Mouse (Mus musculus): ENCODE results near the gene Tmem30a. TPM values are rescaled to one million over a fixed set of nuclear protein-coding genes. Genes with fewer than 3 reads are reported as not detected.

The Tmem30a gene
- polyA plus RNA-seq (2015; fragmentation: Nextera tagmentation; extraction: Ambion mirVana) = 31.8 and 39.0 TPM in 2 replicates

- Histone ChIP-seq H3K9ac (peak within 1 kb of the TSS; percentile 88), H3K27ac (peak within 1 kb of the TSS; percentile 91), H3K9me3 (replicated peaks) (no peaks in the 10 kb centered on the region), H3K4me1 (replicated peaks) (peaks cover 27% of the 10 kb centered on the region), H3K27me3 (no peaks in the 10 kb centered on the region), H3K4me3 (replicated peaks) (peak within 1 kb of the TSS; percentile 95), H3K36me3 (no peaks in the 10 kb centered on the region), H3K4me2 (peak within 1 kb of the TSS; percentile 80)
- WGBS (ENCODE audit: insufficient replicate concordance) = under 1% methylated on average over 88 of the region's 91 CpGs
- DNase-seq (peak; percentile 87), ATAC-seq (ENCODE audit: low read depth) (peak; percentile 95)
These were observed at the start of gene Tmem30a for GRCm38 (mm10) chr9:79792841-79793835. TSS of gene Tmem30a (minus strand) at chr9:79793507.

- ATAC-seq (ENCODE audit: low read depth) = no peak
- H3K27ac ChIP-seq = no peak overlapping the region
- 64% methylated on average over 6 of the region's 6 CpGs for WGBS (ENCODE audit: insufficient replicate concordance)
These were observed 49.3 kb upstream of the Tmem30a start for GRCm38 (mm10) chr9:79842615-79843014.

GRCm38 (mm10) chr9:79842028-79842427 lies 48.7 kb upstream of the Tmem30a start:
- H3K36me3 ChIP-seq = no peaks in the 10 kb centered on the region
- H3K4me2 ChIP-seq = no peak overlapping the region
- H3K9ac ChIP-seq = no peak overlapping the region
- no peaks in the 10 kb centered on the region for H3K27me3 ChIP-seq
- H3K27ac ChIP-seq = no peak overlapping the region
- no peak for DNase-seq
- no peak overlapping the region for H3K4me3 ChIP-seq (replicated peaks)
- H3K4me1 ChIP-seq (replicated peaks) = no peaks in the 10 kb centered on the region
- ATAC-seq (ENCODE audit: low read depth) = no peak
- H3K9me3 ChIP-seq (replicated peaks) = no peaks in the 10 kb centered on the region

More at GRCm38 (mm10) chr9:79842615-79843014, 49.3 kb upstream of the Tmem30a start:
- no peak overlapping the region for H3K4me3 ChIP-seq (replicated peaks)
- H3K9me3 ChIP-seq (replicated peaks) = no peaks in the 10 kb centered on the region
- no peaks in the 10 kb centered on the region for H3K27me3 ChIP-seq
- H3K4me2 ChIP-seq = no peak overlapping the region
- no peak overlapping the region for H3K9ac ChIP-seq
- H3K36me3 ChIP-seq = no peaks in the 10 kb centered on the region
- no peak for DNase-seq
- H3K4me1 ChIP-seq (replicated peaks) = no peaks in the 10 kb centered on the region

- H3K27me3 ChIP-seq = no peaks in the 10 kb centered on the region
- H3K9me3 ChIP-seq (replicated peaks) = no peaks in the 10 kb centered on the region
- H3K4me1 ChIP-seq (replicated peaks) = no peaks in the 10 kb centered on the region
- ATAC-seq (ENCODE audit: low read depth) (no peak), DNase-seq (no peak)
- H3K27ac ChIP-seq = no peak overlapping the region
- no peaks in the 10 kb centered on the region for H3K36me3 ChIP-seq
- no peak overlapping the region for H3K9ac ChIP-seq
- H3K4me2 ChIP-seq = no peak overlapping the region
- WGBS (ENCODE audit: insufficient replicate concordance) = 74% methylated on average over 1 of the region's 1 CpGs
- H3K4me3 ChIP-seq (replicated peaks) = no peak overlapping the region
These were observed 38.0 kb upstream of the Tmem30a start for GRCm38 (mm10) chr9:79831294-79831693.

GRCm38 (mm10) chr9:79830874-79831273 lies 37.6 kb upstream of the Tmem30a start:
- ATAC-seq (ENCODE audit: low read depth) (no peak), DNase-seq (no peak)
- Histone ChIP-seq H3K27me3 (no peaks in the 10 kb centered on the region), H3K27ac (no peak overlapping the region), H3K36me3 (no peaks in the 10 kb centered on the region), H3K4me3 (replicated peaks) (no peak overlapping the region), H3K4me2 (no peak overlapping the region), H3K9ac (no peak overlapping the region), H3K4me1 (replicated peaks) (no peaks in the 10 kb centered on the region), H3K9me3 (replicated peaks) (no peaks in the 10 kb centered on the region)
- 37% methylated on average over 4 of the region's 4 CpGs for WGBS (ENCODE audit: insufficient replicate concordance)

- DNase-seq (no peak), ATAC-seq (ENCODE audit: low read depth) (no peak)
- Histone ChIP-seq H3K4me1 (replicated peaks) (no peaks in the 10 kb centered on the region), H3K9me3 (replicated peaks) (no peaks in the 10 kb centered on the region), H3K9ac (no peak overlapping the region), H3K27ac (no peak overlapping the region), H3K36me3 (no peaks in the 10 kb centered on the region), H3K4me3 (replicated peaks) (no peak overlapping the region), H3K4me2 (no peak overlapping the region), H3K27me3 (no peaks in the 10 kb centered on the region)
- 66% methylated on average over 23 of the region's 23 CpGs for WGBS (ENCODE audit: insufficient replicate concordance)
These were observed 36.8 kb upstream of the Tmem30a start for GRCm38 (mm10) chr9:79829842-79830800.

GRCm38 (mm10) chr9:79827072-79827471 lies 33.8 kb upstream of the Tmem30a start:
- Histone ChIP-seq H3K27ac (no peak overlapping the region), H3K9ac (no peak overlapping the region), H3K36me3 (no peaks in the 10 kb centered on the region), H3K4me3 (replicated peaks) (no peak overlapping the region), H3K9me3 (replicated peaks) (no peaks in the 10 kb centered on the region), H3K27me3 (no peaks in the 10 kb centered on the region), H3K4me1 (replicated peaks) (no peaks in the 10 kb centered on the region), H3K4me2 (no peak overlapping the region)
- ATAC-seq (ENCODE audit: low read depth) (no peak), DNase-seq (no peak)
- WGBS (ENCODE audit: insufficient replicate concordance) = 45% methylated on average over 2 of the region's 2 CpGs

GRCm38 (mm10) chr9:79825526-79825925 lies 32.2 kb upstream of the Tmem30a start:
- no peak overlapping the region for H3K4me3 ChIP-seq (replicated peaks)
- ATAC-seq (ENCODE audit: low read depth) (no peak), DNase-seq (no peak)
- no peak overlapping the region for H3K9ac ChIP-seq
- no peak overlapping the region for H3K27ac ChIP-seq
- H3K9me3 ChIP-seq (replicated peaks) = no peaks in the 10 kb centered on the region
- H3K36me3 ChIP-seq = no peaks in the 10 kb centered on the region
- H3K4me1 ChIP-seq (replicated peaks) = no peaks in the 10 kb centered on the region
- H3K27me3 ChIP-seq = no peaks in the 10 kb centered on the region
- 78% methylated on average over 7 of the region's 7 CpGs for WGBS (ENCODE audit: insufficient replicate concordance)
- H3K4me2 ChIP-seq = no peak overlapping the region

GRCm38 (mm10) chr9:79823856-79824255 lies 30.5 kb upstream of the Tmem30a start:
- Histone ChIP-seq H3K9me3 (replicated peaks) (no peaks in the 10 kb centered on the region), H3K4me2 (no peak overlapping the region), H3K4me1 (replicated peaks) (no peaks in the 10 kb centered on the region), H3K36me3 (no peaks in the 10 kb centered on the region), H3K4me3 (replicated peaks) (no peak overlapping the region), H3K9ac (no peak overlapping the region), H3K27me3 (no peaks in the 10 kb centered on the region), H3K27ac (no peak overlapping the region)
- DNase-seq (no peak), ATAC-seq (ENCODE audit: low read depth) (no peak)
- 42% methylated on average over 2 of the region's 2 CpGs for WGBS (ENCODE audit: insufficient replicate concordance)

GRCm38 (mm10) chr9:79823438-79823837 lies 30.1 kb upstream of the Tmem30a start:
- H3K9me3 ChIP-seq (replicated peaks) = no peaks in the 10 kb centered on the region
- H3K36me3 ChIP-seq = no peaks in the 10 kb centered on the region
- ATAC-seq (ENCODE audit: low read depth) (no peak), DNase-seq (no peak)
- H3K9ac ChIP-seq = no peak overlapping the region
- H3K4me1 ChIP-seq (replicated peaks) = no peaks in the 10 kb centered on the region
- 66% methylated on average over 4 of the region's 4 CpGs for WGBS (ENCODE audit: insufficient replicate concordance)
- H3K4me3 ChIP-seq (replicated peaks) = no peak overlapping the region
- no peaks in the 10 kb centered on the region for H3K27me3 ChIP-seq
- H3K4me2 ChIP-seq = no peak overlapping the region
- H3K27ac ChIP-seq = no peak overlapping the region

- Histone ChIP-seq H3K4me3 (replicated peaks) (no peak overlapping the region), H3K4me1 (replicated peaks) (no peaks in the 10 kb centered on the region), H3K9ac (no peak overlapping the region), H3K4me2 (no peak overlapping the region), H3K27ac (no peak overlapping the region), H3K36me3 (no peaks in the 10 kb centered on the region), H3K27me3 (no peaks in the 10 kb centered on the region), H3K9me3 (replicated peaks) (no peaks in the 10 kb centered on the region)
- DNase-seq (no peak), ATAC-seq (ENCODE audit: low read depth) (no peak)
- WGBS (ENCODE audit: insufficient replicate concordance) = 29% methylated on average over 5 of the region's 5 CpGs
These were observed 23.2 kb upstream of the Tmem30a start for GRCm38 (mm10) chr9:79816464-79816863.
